Mouse (Mus musculus): Measurements from ENCODE around the gene Dnpep. TPM values are rescaled to one million over a fixed set of nuclear protein-coding genes. Genes with fewer than 3 reads are reported as not detected.

Gene Dnpep
- polyA plus RNA-seq, 1 experiment from 2014 or later = 112 TPM

GRCm38 (mm10) chr1:75358009-75358408, 40.2 kb upstream of the Dnpep start:
- ATAC-seq (ENCODE audit: insufficient number of reproducible peaks, low FRiP score, low TSS enrichment, low read depth) (no peak), DNase-seq (ENCODE audit: low spot score) (no peak)
- Histone ChIP-seq H3K4me3 (ENCODE audit: low read depth, low read length) (no peak overlapping the region), H3K36me3 (ENCODE audit: control insufficient read depth, insufficient read depth, low read length) (no peaks in the 10 kb centered on the region), H3K27ac (replicated peaks; ENCODE audit: low read depth, low read length) (no peak overlapping the region), H3K27me3 (ENCODE audit: control insufficient read depth, insufficient read depth, low read length) (peaks cover 24% of the 10 kb centered on the region), H3K9ac (ENCODE audit: low read length) (no peak overlapping the region), H3K4me1 (ENCODE audit: control insufficient read depth, insufficient read depth, low read length) (peaks cover 5% of the 10 kb centered on the region; the same call in 1 of the 2 replicates), H3K4me2 (ENCODE audit: low read depth, severe bottlenecking) (no peak overlapping the region), H3K9me3 (ENCODE audit: control insufficient read depth, low read length) (no peaks in the 10 kb centered on the region)
- WGBS = 91% methylated on average over 4 of the region's 4 CpGs

- no peak overlapping the region for H3K4me3 ChIP-seq (ENCODE audit: low read depth, low read length)
- no peak overlapping the region for H3K27ac ChIP-seq (replicated peaks; ENCODE audit: low read depth, low read length)
- 89% methylated on average over 7 of the region's 7 CpGs for WGBS
- H3K36me3 ChIP-seq (ENCODE audit: control insufficient read depth, insufficient read depth, low read length) = no peaks in the 10 kb centered on the region
- DNase-seq (ENCODE audit: low spot score) = no peak
- peaks cover 5% of the 10 kb centered on the region; the same call in 1 of the 2 replicates for H3K4me1 ChIP-seq (ENCODE audit: control insufficient read depth, insufficient read depth, low read length)
- no peak overlapping the region for H3K4me2 ChIP-seq (ENCODE audit: low read depth, severe bottlenecking)
- no peaks in the 10 kb centered on the region for H3K9me3 ChIP-seq (ENCODE audit: control insufficient read depth, low read length)
- H3K27me3 ChIP-seq (ENCODE audit: control insufficient read depth, insufficient read depth, low read length) = peaks cover 24% of the 10 kb centered on the region
- ATAC-seq (ENCODE audit: insufficient number of reproducible peaks, low FRiP score, low TSS enrichment, low read depth) = no peak
- no peak overlapping the region for H3K9ac ChIP-seq (ENCODE audit: low read length)
Observed at GRCm38 (mm10) chr1:75357261-75357660, 39.5 kb upstream of the Dnpep start.

- no peak overlapping the region for H3K27ac ChIP-seq (replicated peaks; ENCODE audit: low read depth, low read length)
- H3K9ac ChIP-seq (ENCODE audit: low read length) = no peak overlapping the region
- no peak overlapping the region for H3K4me3 ChIP-seq (ENCODE audit: low read depth, low read length)
- H3K9me3 ChIP-seq (ENCODE audit: control insufficient read depth, low read length) = no peaks in the 10 kb centered on the region
- peaks cover 13% of the 10 kb centered on the region for H3K4me1 ChIP-seq (ENCODE audit: control insufficient read depth, insufficient read depth, low read length)
- ATAC-seq (ENCODE audit: insufficient number of reproducible peaks, low FRiP score, low TSS enrichment, low read depth) = 0 out of 2 replicates have a peak, but pooled peaks have one; percentile 31
- H3K27me3 ChIP-seq (ENCODE audit: control insufficient read depth, insufficient read depth, low read length) = no peaks in the 10 kb centered on the region
- no peak overlapping the region for H3K4me2 ChIP-seq (ENCODE audit: low read depth, severe bottlenecking)
- WGBS = 32% methylated on average over 5 of the region's 5 CpGs
- no peaks in the 10 kb centered on the region for H3K36me3 ChIP-seq (ENCODE audit: control insufficient read depth, insufficient read depth, low read length)
- no peak for DNase-seq (ENCODE audit: low spot score)
Observed at GRCm38 (mm10) chr1:75349275-75349674, 31.5 kb upstream of the Dnpep start.

GRCm38 (mm10) chr1:75347279-75347678, 29.5 kb upstream of the Dnpep start:
- DNase-seq (ENCODE audit: low spot score) (no peak), ATAC-seq (ENCODE audit: insufficient number of reproducible peaks, low FRiP score, low TSS enrichment, low read depth) (no peak)
- WGBS = 65% methylated on average over 5 of the region's 5 CpGs
- Histone ChIP-seq H3K27me3 (ENCODE audit: control insufficient read depth, insufficient read depth, low read length) (no peaks in the 10 kb centered on the region), H3K36me3 (ENCODE audit: control insufficient read depth, insufficient read depth, low read length) (no peaks in the 10 kb centered on the region), H3K4me1 (ENCODE audit: control insufficient read depth, insufficient read depth, low read length) (peaks cover 19% of the 10 kb centered on the region), H3K4me2 (ENCODE audit: low read depth, severe bottlenecking) (no peak overlapping the region), H3K4me3 (ENCODE audit: low read depth, low read length) (no peak overlapping the region), H3K27ac (replicated peaks; ENCODE audit: low read depth, low read length) (no peak overlapping the region), H3K9ac (ENCODE audit: low read length) (no peak overlapping the region), H3K9me3 (ENCODE audit: control insufficient read depth, low read length) (no peaks in the 10 kb centered on the region)

GRCm38 (mm10) chr1:75345036-75345935, 27.5 kb upstream of the Dnpep start:
- Histone ChIP-seq H3K4me1 (ENCODE audit: control insufficient read depth, insufficient read depth, low read length) (peaks cover 22% of the 10 kb centered on the region), H3K9ac (ENCODE audit: low read length) (no peak overlapping the region), H3K27ac (replicated peaks; ENCODE audit: low read depth, low read length) (no peak overlapping the region; the same call in 1 of the 2 replicates), H3K36me3 (ENCODE audit: control insufficient read depth, insufficient read depth, low read length) (no peaks in the 10 kb centered on the region), H3K4me3 (ENCODE audit: low read depth, low read length) (no peak overlapping the region), H3K4me2 (ENCODE audit: low read depth, severe bottlenecking) (no peak overlapping the region; the same call in 1 of the 2 replicates), H3K27me3 (ENCODE audit: control insufficient read depth, insufficient read depth, low read length) (no peaks in the 10 kb centered on the region), H3K9me3 (ENCODE audit: control insufficient read depth, low read length) (no peaks in the 10 kb centered on the region)
- WGBS = 24% methylated on average over 20 of the region's 20 CpGs
- DNase-seq (ENCODE audit: low spot score) (no peak), ATAC-seq (ENCODE audit: insufficient number of reproducible peaks, low FRiP score, low TSS enrichment, low read depth) (0 out of 2 replicates have a peak, but pooled peaks have one; percentile 40)

GRCm38 (mm10) chr1:75344291-75345035, 26.7 kb upstream of the Dnpep start:
- ATAC-seq (ENCODE audit: insufficient number of reproducible peaks, low FRiP score, low TSS enrichment, low read depth) (peak; percentile 53; the same call in 1 of the 2 replicates), DNase-seq (ENCODE audit: low spot score) (peak; percentile 63)
- Histone ChIP-seq H3K4me3 (ENCODE audit: low read depth, low read length) (no peak overlapping the region), H3K9ac (ENCODE audit: low read length) (no peak overlapping the region), H3K9me3 (ENCODE audit: control insufficient read depth, low read length) (no peaks in the 10 kb centered on the region), H3K27ac (replicated peaks; ENCODE audit: low read depth, low read length) (no peak overlapping the region; the same call in 1 of the 2 replicates), H3K4me2 (ENCODE audit: low read depth, severe bottlenecking) (0 out of 2 replicates have a peak overlapping the region, but pooled peaks have one; percentile 1), H3K4me1 (ENCODE audit: control insufficient read depth, insufficient read depth, low read length) (peaks cover 27% of the 10 kb centered on the region), H3K27me3 (ENCODE audit: control insufficient read depth, insufficient read depth, low read length) (no peaks in the 10 kb centered on the region), H3K36me3 (ENCODE audit: control insufficient read depth, insufficient read depth, low read length) (no peaks in the 10 kb centered on the region)
- WGBS = 4% methylated on average over 15 of the region's 15 CpGs

- ATAC-seq (ENCODE audit: insufficient number of reproducible peaks, low FRiP score, low TSS enrichment, low read depth) (no peak), DNase-seq (ENCODE audit: low spot score) (peak; percentile 80)
- H3K27me3 ChIP-seq (ENCODE audit: control insufficient read depth, insufficient read depth, low read length) = no peaks in the 10 kb centered on the region
- WGBS = under 1% methylated on average over 8 of the region's 8 CpGs
- H3K9me3 ChIP-seq (ENCODE audit: control insufficient read depth, low read length) = no peaks in the 10 kb centered on the region
- H3K27ac ChIP-seq (replicated peaks; ENCODE audit: low read depth, low read length) = no peak overlapping the region
- peaks cover 40% of the 10 kb centered on the region for H3K4me1 ChIP-seq (ENCODE audit: control insufficient read depth, insufficient read depth, low read length)
- H3K4me2 ChIP-seq (ENCODE audit: low read depth, severe bottlenecking) = no peak overlapping the region
- no peaks in the 10 kb centered on the region for H3K36me3 ChIP-seq (ENCODE audit: control insufficient read depth, insufficient read depth, low read length)
- H3K9ac ChIP-seq (ENCODE audit: low read length) = no peak overlapping the region
- H3K4me3 ChIP-seq (ENCODE audit: low read depth, low read length) = no peak overlapping the region
Observed at GRCm38 (mm10) chr1:75342874-75343416, 25.2 kb upstream of the Dnpep start.

GRCm38 (mm10) chr1:75340519-75340918, 22.7 kb upstream of the Dnpep start:
- no peaks in the 10 kb centered on the region for H3K9me3 ChIP-seq (ENCODE audit: control insufficient read depth, low read length)
- ATAC-seq (ENCODE audit: insufficient number of reproducible peaks, low FRiP score, low TSS enrichment, low read depth) = no peak
- H3K4me3 ChIP-seq (ENCODE audit: low read depth, low read length) = no peak overlapping the region
- DNase-seq (ENCODE audit: low spot score) = no peak
- H3K27ac ChIP-seq (replicated peaks; ENCODE audit: low read depth, low read length) = no peak overlapping the region
- no peak overlapping the region for H3K9ac ChIP-seq (ENCODE audit: low read length)
- H3K27me3 ChIP-seq (ENCODE audit: control insufficient read depth, insufficient read depth, low read length) = no peaks in the 10 kb centered on the region
- 76% methylated on average over 2 of the region's 2 CpGs for WGBS
- H3K36me3 ChIP-seq (ENCODE audit: control insufficient read depth, insufficient read depth, low read length) = no peaks in the 10 kb centered on the region
- H3K4me1 ChIP-seq (ENCODE audit: control insufficient read depth, insufficient read depth, low read length) = peaks cover 43% of the 10 kb centered on the region
- no peak overlapping the region for H3K4me2 ChIP-seq (ENCODE audit: low read depth, severe bottlenecking)

Measured in limb, embryonic 11.5 days (tissue).